Mouse (Mus musculus) bone marrow, adult 2 months (tissue): Measurements from ENCODE around the gene Snx3. TPM values are rescaled to one million over a fixed set of nuclear protein-coding genes. Genes with fewer than 3 reads are reported as not detected.
A peak's percentile ranks its signal among the peaks of the same experiment; 100 is the strongest.

Experiments
- H3K27ac ChIP-seq: fragments of 200-500 bp; 2 replicates; pipeline ENCODE4 v1.5.1; 2012; ENCODE audit warnings: low read depth, mild to moderate bottlenecking, control low read depth, inconsistent platforms, low read length; ENCODE audit not compliant: control insufficient read depth, poor library complexity, insufficient read depth
- H3K4me1 ChIP-seq: fragments of 200-500 bp; 2 replicates; pipeline ENCODE4 v1.6.1; 2011; ENCODE audit warnings: low read length; ENCODE audit not compliant: control insufficient read depth, insufficient read depth
- H3K4me3 ChIP-seq: fragments of 200-500 bp; replicated peaks from 2 replicates; pipeline ENCODE3; 2011; ENCODE audit warnings: mild to moderate bottlenecking, low read depth, low read length, control low read depth; ENCODE audit not compliant: control insufficient read depth
- CTCF ChIP-seq: fragments of 200-500 bp; IDR thresholded peaks from 2 replicates; pipeline ENCODE4 v1.5.1; 2011; ENCODE audit warnings: low read length, control low read depth; ENCODE audit not compliant: control insufficient read depth, insufficient read depth
- POLR2A ChIP-seq: fragments of 200-500 bp; IDR thresholded peaks from 2 replicates; pipeline ENCODE4 v1.6.1; 2011; ENCODE audit warnings: low read depth, mild to moderate bottlenecking, control low read depth, low read length, borderline replicate concordance; ENCODE audit not compliant: control insufficient read depth
- WGBS: fragments of 180-500 bp; shearing (Covaris S2); methylation state at CpG from one replicate; pipeline ENCODE4 v1.1.7; 2018; 5-methylcytosine and 5-hydroxymethylcytosine counted together
- polyA plus RNA-seq: library from polyadenylated mRNA; stranded (reverse); fragments of >200 nt; gene quantifications from 2 replicates; pipeline ENCODE4 v1.2.4, GENCODE M21; 2011; ENCODE audit warnings: low replicate concordance; ENCODE audit not compliant: missing spikeins, insufficient read depth, insufficient read length

The Snx3 gene
- polyA plus RNA-seq, 1 experiment = 54.6 TPM

DNA sequence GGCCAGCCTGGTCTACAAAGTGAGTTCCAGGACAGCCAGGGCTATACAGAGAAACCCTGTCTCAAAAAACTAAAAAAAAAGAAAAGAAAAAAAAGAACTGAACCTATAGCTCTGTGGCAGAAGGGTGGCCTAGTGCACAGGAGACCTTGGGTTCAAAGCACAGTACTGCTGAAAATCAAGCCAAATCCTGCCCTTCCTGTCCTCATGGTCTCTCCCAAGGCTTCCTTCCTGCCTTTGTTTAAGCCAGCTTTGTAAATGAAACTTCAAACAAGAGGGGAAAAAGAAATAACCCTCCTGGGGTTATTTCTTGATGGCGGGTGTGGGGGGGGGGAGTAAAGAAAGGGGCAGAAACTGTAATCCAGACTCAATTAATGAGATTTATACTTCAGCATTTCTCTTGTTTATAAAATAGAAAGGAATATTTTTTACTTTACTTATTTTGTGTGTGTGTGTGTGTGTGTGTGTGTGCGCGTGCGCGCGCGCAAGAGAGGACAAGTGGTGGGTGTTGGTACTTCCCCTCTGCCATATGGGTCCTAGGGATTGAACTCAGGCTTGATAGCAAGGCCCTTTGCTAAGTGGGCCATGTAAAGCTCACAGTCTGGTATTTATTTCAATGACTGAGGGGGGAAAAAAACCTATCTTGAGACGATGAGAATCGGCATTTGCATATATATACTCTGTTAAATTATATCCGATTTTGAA lies 24.9 kb upstream of the Snx3 start:
- Histone ChIP-seq H3K27ac (no peak overlapping the region), H3K4me1 (no peaks in the 10 kb centered on the region; the same call in 1 of the 2 replicates), H3K4me3 (no peak overlapping the region)
- no peak for TF ChIP-seq POLR2A
- no peak for TF ChIP-seq CTCF
- WGBS = 93% methylated on average over 10 of the region's 10 CpGs

DNA sequence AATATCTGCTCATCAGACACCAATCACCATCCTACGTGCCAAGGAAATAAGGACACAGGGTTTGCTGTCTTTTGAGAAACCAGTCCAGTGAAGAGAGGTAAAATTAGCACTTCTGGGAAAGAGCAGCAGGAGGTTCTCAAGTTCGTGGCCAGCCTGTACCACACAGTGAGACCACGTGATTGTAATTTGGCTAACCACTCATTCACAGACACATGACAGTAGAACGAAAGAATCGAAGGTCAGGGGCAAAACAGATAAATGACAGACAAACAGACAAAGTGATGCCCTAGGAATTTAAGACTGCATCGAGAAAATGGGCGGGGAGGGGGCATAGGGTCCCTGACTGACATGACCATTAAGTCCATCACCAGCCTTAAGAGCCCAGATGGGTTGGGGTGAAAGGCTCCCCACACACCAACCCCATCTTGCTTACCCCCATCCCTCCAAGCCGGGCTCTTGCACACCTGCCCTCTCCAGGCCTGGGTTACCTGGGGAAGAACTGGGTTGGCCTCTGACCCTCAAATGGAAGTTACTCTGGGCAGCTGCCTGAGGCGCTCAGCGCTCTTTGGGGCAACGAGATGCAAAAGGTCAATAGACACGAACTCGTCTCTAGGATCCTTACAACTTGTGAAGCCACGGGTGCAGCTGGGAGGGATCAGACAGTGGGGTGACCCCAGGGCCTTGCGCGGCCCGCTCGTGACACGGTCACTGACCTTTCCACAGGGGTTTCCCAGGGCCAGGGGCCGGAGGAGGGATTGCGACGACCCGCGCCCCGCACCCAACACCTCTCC lies 24.1 kb upstream of the Snx3 start:
- TF ChIP-seq CTCF = no peak
- no peak for TF ChIP-seq POLR2A
- Histone ChIP-seq H3K4me3 (peak overlapping the region; percentile 76), H3K27ac (peak overlapping the region; percentile 95), H3K4me1 (no peaks in the 10 kb centered on the region; the same call in 1 of the 2 replicates)
- 10% methylated on average over 25 of the region's 25 CpGs for WGBS

DNA sequence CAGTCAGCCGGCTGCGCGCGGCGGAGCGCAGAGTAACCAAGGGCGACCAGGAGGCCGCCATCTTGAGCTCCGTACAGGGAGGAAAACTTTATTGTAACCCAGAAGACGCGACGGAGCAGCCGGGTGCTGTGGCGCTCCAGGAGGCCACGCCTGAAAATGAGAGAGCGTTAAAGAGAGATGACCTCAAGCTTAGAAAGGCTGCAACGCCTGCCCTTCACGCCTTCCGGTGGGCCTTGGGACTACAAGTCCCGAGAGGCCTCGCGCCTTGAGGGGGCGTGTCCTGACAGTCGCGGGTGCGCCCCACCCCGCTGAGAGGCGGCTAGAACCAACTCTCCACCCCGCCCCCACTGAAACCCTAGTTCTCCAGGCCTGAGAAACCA lies 23.5 kb upstream of the Snx3 start, which contains the start of gene Afg1l:
Gene Afg1l, minus strand, starts transcription at position 225 of the 380 bp plus-strand sequence.
- under 1% methylated on average over 29 of the region's 29 CpGs for WGBS
- Histone ChIP-seq H3K27ac (peak within 1 kb of the TSS; percentile 95), H3K4me1 (no peaks in the 10 kb centered on the region; the same call in 1 of the 2 replicates), H3K4me3 (peak within 1 kb of the TSS; percentile 76)
- TF ChIP-seq POLR2A (peak; percentile 83; the same call in 1 of the 2 replicates), CTCF (no peak)

DNA sequence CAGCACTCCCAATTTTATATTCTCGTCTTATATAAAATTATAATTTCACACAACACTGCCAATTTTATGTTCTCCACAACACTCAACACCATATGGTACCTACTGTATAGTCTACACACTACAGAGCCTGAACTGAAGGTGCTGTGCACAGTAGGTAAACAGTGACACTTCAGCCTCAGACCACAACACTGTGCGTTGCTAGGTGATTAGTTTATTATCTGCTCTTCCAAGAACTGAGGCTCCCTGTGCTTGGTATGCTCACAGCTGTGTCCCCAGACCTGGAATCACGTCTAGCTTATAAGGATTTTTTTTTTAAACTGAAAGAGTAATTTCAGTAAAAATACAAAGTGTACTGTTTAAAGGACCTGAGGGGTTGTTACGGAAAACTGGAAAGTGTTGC lies 21.1 kb upstream of the Snx3 start:
- no peak overlapping the region for H3K4me3 ChIP-seq
- H3K4me1 ChIP-seq = no peaks in the 10 kb centered on the region; the same call in 1 of the 2 replicates
- H3K27ac ChIP-seq = no peak overlapping the region
- TF ChIP-seq CTCF (no peak), POLR2A (no peak)
- 71% methylated on average over 4 of the region's 4 CpGs for WGBS

DNA sequence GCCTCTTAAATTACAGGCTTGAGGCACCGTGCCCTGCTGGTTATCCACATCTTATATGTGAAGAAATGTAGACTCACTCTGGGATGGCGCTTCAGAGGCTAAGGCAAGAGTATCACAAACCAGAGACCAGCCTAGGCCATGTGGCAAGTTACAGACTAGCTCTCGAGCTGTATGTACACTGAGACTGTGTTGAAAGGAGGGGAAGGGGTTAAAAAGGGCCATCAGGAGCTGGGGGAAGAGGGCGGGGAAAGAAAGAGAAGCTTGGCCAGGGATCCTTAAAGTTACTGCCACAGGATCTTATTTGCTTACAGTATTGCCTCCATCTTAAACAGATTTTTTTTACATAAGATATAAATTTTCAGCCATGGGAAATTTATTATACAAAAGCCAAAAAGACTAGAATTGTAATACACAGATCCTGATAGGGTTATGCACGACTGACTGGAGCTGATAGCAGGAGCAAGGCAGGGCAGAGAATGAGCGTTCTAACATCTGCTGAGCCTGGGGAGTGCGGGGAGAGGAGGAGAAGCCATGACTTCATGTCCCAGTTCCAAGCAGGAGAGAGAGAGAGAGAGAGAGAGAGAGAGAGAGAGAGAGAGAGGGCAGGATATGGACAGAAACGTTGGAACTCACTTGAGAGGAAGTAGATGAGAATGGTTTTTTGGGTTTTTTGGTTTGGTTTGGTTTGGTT lies 13.1 kb upstream of the Snx3 start:
- Histone ChIP-seq H3K4me1 (no peaks in the 10 kb centered on the region), H3K27ac (no peak overlapping the region), H3K4me3 (no peak overlapping the region)
- 64% methylated on average over 8 of the region's 8 CpGs for WGBS
- TF ChIP-seq POLR2A = no peak

DNA sequence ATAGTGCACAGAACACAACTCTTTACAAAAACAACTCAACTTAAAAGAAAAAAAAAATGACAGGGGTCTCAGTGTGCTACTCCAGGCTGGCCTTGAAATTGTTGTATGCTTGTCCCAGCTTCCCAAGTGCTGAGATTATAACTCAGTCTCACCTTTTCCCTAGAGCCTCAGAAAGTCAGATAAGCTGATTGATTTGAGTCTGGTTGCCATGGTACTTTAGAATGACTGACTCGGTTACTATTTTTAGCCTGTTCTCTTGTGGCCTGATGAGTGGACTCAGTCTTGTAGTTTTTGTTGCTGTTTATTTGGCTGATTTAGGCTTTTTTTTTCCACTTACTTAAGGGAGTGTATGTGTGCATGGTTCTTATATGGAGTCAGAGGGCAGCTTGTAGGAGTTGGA lies 10.7 kb upstream of the Snx3 start:
- Histone ChIP-seq H3K4me3 (no peak overlapping the region), H3K27ac (no peak overlapping the region), H3K4me1 (no peaks in the 10 kb centered on the region)
- TF ChIP-seq CTCF (no peak), POLR2A (no peak)
- WGBS = 34% methylated on average over 1 of the region's 1 CpGs

DNA sequence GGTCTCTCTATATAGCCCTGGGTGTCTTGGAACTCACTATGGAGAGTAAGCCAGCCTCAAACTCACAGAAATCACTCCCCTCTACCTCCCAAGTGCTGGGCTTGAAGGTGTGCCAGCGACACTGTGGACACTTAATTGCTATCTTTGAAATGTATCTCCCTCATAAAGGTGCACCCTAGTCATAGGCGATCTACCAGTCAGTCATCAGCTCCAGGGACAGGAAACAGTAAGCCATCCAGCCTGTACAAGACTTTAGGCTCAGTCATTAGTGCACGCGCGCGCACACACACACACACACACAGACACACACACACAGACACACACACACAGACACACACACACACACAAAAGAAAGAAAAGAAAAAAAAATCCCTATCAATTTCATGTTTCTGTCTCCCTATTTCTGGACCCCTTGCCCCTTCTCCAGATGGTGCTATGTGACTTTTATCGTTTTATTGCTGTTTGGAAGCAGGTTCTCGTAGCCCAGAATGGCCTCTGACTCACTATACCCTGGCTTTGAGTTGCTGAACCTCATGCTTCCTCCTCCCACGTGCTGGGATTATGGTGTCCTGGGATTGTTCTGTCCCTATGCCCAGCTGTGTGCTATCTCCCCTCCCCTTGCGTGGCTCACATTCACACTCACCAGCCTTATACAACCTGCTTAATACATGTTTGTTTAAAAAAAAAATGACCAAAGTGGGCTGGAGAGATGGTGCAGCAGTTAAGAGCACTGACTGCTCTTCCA lies 9.6 kb upstream of the Snx3 start:
- H3K4me1 ChIP-seq = no peaks in the 10 kb centered on the region
- no peak overlapping the region for H3K4me3 ChIP-seq
- WGBS = 85% methylated on average over 10 of the region's 10 CpGs
- TF ChIP-seq POLR2A (no peak), CTCF (no peak)
- no peak overlapping the region for H3K27ac ChIP-seq

DNA sequence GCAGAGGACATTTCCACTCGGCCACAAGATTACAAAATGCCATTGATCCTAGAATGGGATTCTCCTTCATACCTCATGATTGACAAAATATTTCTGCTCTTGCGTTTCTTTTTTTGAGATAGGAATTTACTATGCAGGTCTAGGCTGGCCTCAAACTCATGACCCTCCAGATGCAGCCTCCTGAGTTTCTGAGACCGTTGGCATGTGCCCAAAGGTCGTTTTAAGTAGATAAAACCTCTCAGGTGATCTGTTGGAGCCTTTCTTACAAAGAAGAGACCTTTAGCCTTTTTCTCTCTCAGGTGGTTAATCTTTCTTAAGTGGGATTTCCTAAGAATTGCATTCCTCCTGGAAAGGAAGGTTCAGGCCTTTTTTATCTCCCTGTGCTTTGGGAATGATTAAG lies 8.8 kb upstream of the Snx3 start:
- TF ChIP-seq POLR2A = no peak
- TF ChIP-seq CTCF = no peak
- 66% methylated on average over 4 of the region's 4 CpGs for WGBS
- H3K4me3 ChIP-seq = no peak overlapping the region
- no peak overlapping the region for H3K27ac ChIP-seq
- H3K4me1 ChIP-seq = no peaks in the 10 kb centered on the region

DNA sequence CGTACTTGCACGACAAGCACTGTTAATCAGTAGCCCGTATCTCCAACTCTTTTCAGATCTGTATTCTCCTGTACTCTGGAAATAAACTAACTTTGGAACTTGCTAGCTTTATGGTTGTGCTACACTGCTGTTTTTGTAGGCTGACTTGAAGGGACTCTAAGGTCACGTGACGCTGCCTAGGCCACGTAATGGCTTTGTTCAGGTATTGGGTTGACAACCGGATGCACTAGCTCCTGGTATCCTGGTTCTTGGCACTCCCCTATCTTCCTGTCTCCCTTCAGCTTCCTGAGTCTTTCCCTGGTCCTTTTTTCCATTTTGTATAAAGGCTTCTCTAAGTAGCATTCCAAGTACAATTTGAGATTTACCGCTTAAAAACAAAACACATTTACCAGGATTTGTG lies 1.2 kb upstream of the Snx3 start:
- 92% methylated on average over 8 of the region's 8 CpGs for whole genome bisulfite sequencing
- no peak overlapping the region for H3K27ac ChIP-seq
- H3K4me3 ChIP-seq = no peak overlapping the region
- TF ChIP-seq POLR2A = no peak
- no peak for TF ChIP-seq CTCF
- peaks cover 1% of the 10 kb centered on the region; the same call in 1 of the 2 replicates for H3K4me1 ChIP-seq
